Mouse (Mus musculus) limb, embryonic 12.5 days (tissue): ENCODE data around the gene Mettl7b. TPM values are rescaled to one million over a fixed set of nuclear protein-coding genes. Genes with fewer than 3 reads are reported as not detected.

ENCODE experiments used
- ATAC-seq: fragments of 200-750 bp; cut with Nextera tagmentation; 2 replicates; pipeline ENCODE4 v1.8.0; 2017; ENCODE audit warnings: low read depth, moderate TSS enrichment; ENCODE audit not compliant: insufficient number of reproducible peaks, insufficient read depth, low FRiP score, low TSS enrichment
- H3K27ac ChIP-seq: fragments of 300-500 bp; sonication (generic); 2 replicates; pipeline ENCODE4 v1.5.1; 2016; ENCODE audit warnings: mild to moderate bottlenecking, moderate library complexity
- H3K27me3 ChIP-seq: fragments of 300-500 bp; sonication (generic); 2 replicates; pipeline ENCODE4 v1.6.1; 2016; ENCODE audit warnings: mild to moderate bottlenecking, moderate library complexity
- H3K36me3 ChIP-seq: fragments of 300-500 bp; sonication (generic); 2 replicates; pipeline ENCODE4 v1.6.1; 2016; ENCODE audit warnings: mild to moderate bottlenecking, moderate library complexity
- H3K4me1 ChIP-seq: fragments of 300-500 bp; sonication (generic); replicated peaks from 2 replicates; pipeline ENCODE4 v1.6.1; 2016
- H3K4me2 ChIP-seq: fragments of 300-500 bp; sonication (generic); 2 replicates; pipeline ENCODE4 v1.6.1; 2016; ENCODE audit warnings: mild to moderate bottlenecking, moderate library complexity
- H3K4me3 ChIP-seq: fragments of 300-500 bp; sonication (generic); replicated peaks from 2 replicates; pipeline ENCODE4 v1.5.1; 2016; ENCODE audit warnings: mild to moderate bottlenecking
- H3K9ac ChIP-seq: fragments of 300-500 bp; sonication (generic); replicated peaks from 2 replicates; pipeline ENCODE4 v1.6.1; 2016; ENCODE audit warnings: mild to moderate bottlenecking, moderate library complexity
- H3K9me3 ChIP-seq: fragments of 300-500 bp; sonication (generic); 2 replicates; pipeline ENCODE4 v1.6.1; 2016; ENCODE audit warnings: mild to moderate bottlenecking, moderate library complexity
- WGBS: fragments of 180-500 bp; shearing (Covaris S2); methylation state at CpG from one replicate; pipeline ENCODE4 v1.1.7; 2016; 5-methylcytosine and 5-hydroxymethylcytosine counted together
- polyA plus RNA-seq: library from polyadenylated mRNA; unstranded; fragments of >200 nt; fragmentation: Nextera tagmentation; extraction: Ambion mirVana; gene quantifications from 2 replicates; pipeline ENCODE4 v1.2.1, GENCODE M21; 2016

Mettl7b gene
- polyA plus RNA-seq, 1 experiment from 2014 or later: not detected

- H3K4me3 ChIP-seq: no peak overlapping the region
- no peak overlapping the region for H3K4me2 ChIP-seq
- no peak overlapping the region for H3K9ac ChIP-seq
- H3K4me1 ChIP-seq: peaks cover 35% of the 10 kb centered on the region
- no peak overlapping the region for H3K27ac ChIP-seq
- ATAC-seq: no peak
- H3K9me3 ChIP-seq: no peaks in the 10 kb centered on the region
- H3K27me3 ChIP-seq: no peaks in the 10 kb centered on the region
- WGBS: 89% methylated on average over 3 of the region's 3 CpGs
- H3K36me3 ChIP-seq: peaks cover 68% of the 10 kb centered on the region
These were observed 44.1 kb downstream of the Mettl7b start for GRCm38 (mm10) chr10:128916665-128917064.

- Histone ChIP-seq H3K9ac (no peak overlapping the region), H3K27ac (no peak overlapping the region), H3K36me3 (peaks cover 75% of the 10 kb centered on the region), H3K4me3 (no peak overlapping the region), H3K4me1 (peaks cover 34% of the 10 kb centered on the region), H3K9me3 (no peaks in the 10 kb centered on the region), H3K4me2 (no peak overlapping the region), H3K27me3 (no peaks in the 10 kb centered on the region)
- no peak for ATAC-seq
- WGBS: 90% methylated on average over 2 of the region's 2 CpGs
These were observed 45.2 kb downstream of the Mettl7b start for GRCm38 (mm10) chr10:128915550-128915949.

GRCm38 (mm10) chr10:128913696-128914095 is 47.1 kb downstream of the Mettl7b start:
- ATAC-seq: no peak
- Histone ChIP-seq H3K9ac (no peak overlapping the region), H3K27ac (no peak overlapping the region), H3K4me3 (no peak overlapping the region), H3K9me3 (no peaks in the 10 kb centered on the region), H3K36me3 (peaks cover 70% of the 10 kb centered on the region), H3K27me3 (no peaks in the 10 kb centered on the region), H3K4me2 (no peak overlapping the region), H3K4me1 (peaks cover 33% of the 10 kb centered on the region)
- 91% methylated on average over 12 of the region's 12 CpGs for WGBS

- H3K9ac ChIP-seq: no peak overlapping the region
- H3K27me3 ChIP-seq: no peaks in the 10 kb centered on the region
- H3K4me3 ChIP-seq: no peak overlapping the region
- H3K36me3 ChIP-seq: peaks cover 66% of the 10 kb centered on the region
- H3K9me3 ChIP-seq: no peaks in the 10 kb centered on the region
- H3K27ac ChIP-seq: peak overlapping the region; percentile 50; the same call in 1 of the 2 replicates
- no peak for ATAC-seq
- H3K4me1 ChIP-seq: peaks cover 35% of the 10 kb centered on the region
- no peak overlapping the region for H3K4me2 ChIP-seq
- 8% methylated on average over 5 of the region's 5 CpGs for WGBS
These were observed 47.6 kb downstream of the Mettl7b start for GRCm38 (mm10) chr10:128913219-128913618.

GRCm38 (mm10) chr10:128912791-128913190 is 48.0 kb downstream of the Mettl7b start:
- no peak for ATAC-seq
- Histone ChIP-seq H3K4me1 (peaks cover 35% of the 10 kb centered on the region), H3K27ac (peak overlapping the region; percentile 50; the same call in 1 of the 2 replicates), H3K27me3 (no peaks in the 10 kb centered on the region), H3K9me3 (no peaks in the 10 kb centered on the region), H3K36me3 (peaks cover 61% of the 10 kb centered on the region), H3K4me2 (no peak overlapping the region), H3K9ac (no peak overlapping the region), H3K4me3 (0 out of 2 replicates have a peak overlapping the region, but pooled peaks have one; percentile 3)
- 84% methylated on average over 4 of the region's 4 CpGs for WGBS

- H3K4me2 ChIP-seq: peak overlapping the region; percentile 78; the same call in 1 of the 2 replicates
- no peaks in the 10 kb centered on the region for H3K9me3 ChIP-seq
- peaks cover 35% of the 10 kb centered on the region for H3K4me1 ChIP-seq
- peak overlapping the region; percentile 31; the same call in 1 of the 2 replicates for H3K9ac ChIP-seq
- H3K4me3 ChIP-seq: 0 out of 2 replicates have a peak overlapping the region, but pooled peaks have one; percentile 3
- H3K27ac ChIP-seq: 0 out of 2 replicates have a peak overlapping the region, but pooled peaks have one; percentile 50
- peaks cover 56% of the 10 kb centered on the region for H3K36me3 ChIP-seq
- no peak for ATAC-seq
- 75% methylated on average over 4 of the region's 4 CpGs for WGBS
- H3K27me3 ChIP-seq: no peaks in the 10 kb centered on the region
These were observed 48.5 kb downstream of the Mettl7b start for GRCm38 (mm10) chr10:128912268-128912667.

- peaks cover 35% of the 10 kb centered on the region for H3K4me1 ChIP-seq
- H3K4me3 ChIP-seq: peak overlapping the region; percentile 89
- H3K9ac ChIP-seq: no peak overlapping the region
- no peaks in the 10 kb centered on the region for H3K27me3 ChIP-seq
- H3K36me3 ChIP-seq: peaks cover 48% of the 10 kb centered on the region
- H3K27ac ChIP-seq: no peak overlapping the region; the same call in 1 of the 2 replicates
- H3K4me2 ChIP-seq: peak overlapping the region; percentile 78
- no peak for ATAC-seq
- no peaks in the 10 kb centered on the region for H3K9me3 ChIP-seq
- 92% methylated on average over 6 of the region's 6 CpGs for WGBS
These were observed 49.4 kb downstream of the Mettl7b start for GRCm38 (mm10) chr10:128911430-128911829.

GRCm38 (mm10) chr10:128910066-128910841 is 50.5 kb downstream of the Mettl7b start:
- H3K27me3 ChIP-seq: no peaks in the 10 kb centered on the region
- peak overlapping the region; percentile 95 for H3K9ac ChIP-seq
- peaks cover 35% of the 10 kb centered on the region for H3K4me1 ChIP-seq
- no peak for ATAC-seq
- H3K27ac ChIP-seq: peak overlapping the region; percentile 96
- peaks cover 37% of the 10 kb centered on the region for H3K36me3 ChIP-seq
- no peaks in the 10 kb centered on the region for H3K9me3 ChIP-seq
- peak overlapping the region; percentile 89 for H3K4me3 ChIP-seq
- peak overlapping the region; percentile 78 for H3K4me2 ChIP-seq
- under 1% methylated on average over 66 of the region's 66 CpGs for WGBS

GRCm38 (mm10) chr10:128909567-128910028 is 51.2 kb downstream of the Mettl7b start:
- peak overlapping the region; percentile 78 for H3K4me2 ChIP-seq
- H3K4me3 ChIP-seq: peak overlapping the region; percentile 89
- H3K9me3 ChIP-seq: no peaks in the 10 kb centered on the region
- H3K9ac ChIP-seq: peak overlapping the region; percentile 95
- H3K36me3 ChIP-seq: peaks cover 30% of the 10 kb centered on the region
- ATAC-seq: peak; percentile 74
- H3K27ac ChIP-seq: peak overlapping the region; percentile 96
- no peaks in the 10 kb centered on the region for H3K27me3 ChIP-seq
- H3K4me1 ChIP-seq: peaks cover 35% of the 10 kb centered on the region
- WGBS: 2% methylated on average over 38 of the region's 41 CpGs

GRCm38 (mm10) chr10:128908778-128909448 is 51.9 kb downstream of the Mettl7b start:
- 60% methylated on average over 13 of the region's 13 CpGs for WGBS

More at GRCm38 (mm10) chr10:128908778-128909448, 51.9 kb downstream of the Mettl7b start:
- Histone ChIP-seq H3K9ac (peak overlapping the region; percentile 95), H3K4me3 (peak overlapping the region; percentile 89), H3K4me1 (peaks cover 35% of the 10 kb centered on the region), H3K36me3 (peaks cover 23% of the 10 kb centered on the region), H3K4me2 (peak overlapping the region; percentile 78), H3K9me3 (no peaks in the 10 kb centered on the region), H3K27ac (peak overlapping the region; percentile 96), H3K27me3 (no peaks in the 10 kb centered on the region)
- ATAC-seq: no peak; the same call in 1 of the 2 replicates
